Mouse (Mus musculus): ENCODE measurements around the gene Dcun1d4. TPM values are rescaled to one million over a fixed set of nuclear protein-coding genes. Genes with fewer than 3 reads are reported as not detected.

The Dcun1d4 gene
- total RNA-seq, 2 experiments from 2014 or later: 1.3 to 1.7 TPM

- no peak for ATAC-seq (replicated peaks; ENCODE audit: low FRiP score, poor library complexity, severe bottlenecking)
Observed at GRCm38 (mm10) chr5:73491837-73492720, 11.3 kb downstream of the Dcun1d4 start.

- no peak for ATAC-seq (replicated peaks; ENCODE audit: low FRiP score, poor library complexity, severe bottlenecking)
Observed at GRCm38 (mm10) chr5:73497401-73497800, 16.6 kb downstream of the Dcun1d4 start.

GRCm38 (mm10) chr5:73498559-73498958, 17.8 kb downstream of the Dcun1d4 start:
- no peak for ATAC-seq (replicated peaks; ENCODE audit: low FRiP score, poor library complexity, severe bottlenecking)

- no peak for ATAC-seq (replicated peaks; ENCODE audit: low FRiP score, poor library complexity, severe bottlenecking)
Observed at GRCm38 (mm10) chr5:73500867-73501440, 20.2 kb downstream of the Dcun1d4 start.

GRCm38 (mm10) chr5:73502422-73502821, 21.6 kb downstream of the Dcun1d4 start:
- ATAC-seq (replicated peaks; ENCODE audit: low FRiP score, poor library complexity, severe bottlenecking): no peak

- ATAC-seq (replicated peaks; ENCODE audit: low FRiP score, poor library complexity, severe bottlenecking): no peak
Observed at GRCm38 (mm10) chr5:73503015-73503757, 22.4 kb downstream of the Dcun1d4 start.

GRCm38 (mm10) chr5:73511074-73511473, 30.3 kb downstream of the Dcun1d4 start:
- no peak for ATAC-seq (replicated peaks; ENCODE audit: low FRiP score, poor library complexity, severe bottlenecking)

GRCm38 (mm10) chr5:73512241-73512640, 31.4 kb downstream of the Dcun1d4 start:
- no peak for ATAC-seq (replicated peaks; ENCODE audit: low FRiP score, poor library complexity, severe bottlenecking)

GRCm38 (mm10) chr5:73512661-73513060, 31.9 kb downstream of the Dcun1d4 start:
- no peak for ATAC-seq (replicated peaks; ENCODE audit: low FRiP score, poor library complexity, severe bottlenecking)

- no peak for ATAC-seq (replicated peaks; ENCODE audit: low FRiP score, poor library complexity, severe bottlenecking)
Observed at GRCm38 (mm10) chr5:73514202-73514601, 33.4 kb downstream of the Dcun1d4 start.

- ATAC-seq (replicated peaks; ENCODE audit: low FRiP score, poor library complexity, severe bottlenecking): no peak
Observed at GRCm38 (mm10) chr5:73517299-73517698, 36.5 kb downstream of the Dcun1d4 start.

- no peak for ATAC-seq (replicated peaks; ENCODE audit: low FRiP score, poor library complexity, severe bottlenecking)
Observed at GRCm38 (mm10) chr5:73518424-73519211, 37.8 kb downstream of the Dcun1d4 start.

GRCm38 (mm10) chr5:73520787-73521186, 40.0 kb downstream of the Dcun1d4 start:
- no peak for ATAC-seq (replicated peaks; ENCODE audit: low FRiP score, poor library complexity, severe bottlenecking)

- no peak for ATAC-seq (replicated peaks; ENCODE audit: low FRiP score, poor library complexity, severe bottlenecking)
Observed at GRCm38 (mm10) chr5:73523227-73523626, 42.4 kb downstream of the Dcun1d4 start.

GRCm38 (mm10) chr5:73524300-73525000, 43.6 kb downstream of the Dcun1d4 start:
- ATAC-seq (replicated peaks; ENCODE audit: low FRiP score, poor library complexity, severe bottlenecking): no peak

GRCm38 (mm10) chr5:73532222-73532621, 51.4 kb downstream of the Dcun1d4 start:
- ATAC-seq (replicated peaks; ENCODE audit: low FRiP score, poor library complexity, severe bottlenecking): no peak

- ATAC-seq (replicated peaks; ENCODE audit: low FRiP score, poor library complexity, severe bottlenecking): no peak
Observed at GRCm38 (mm10) chr5:73532879-73533278, 52.1 kb downstream of the Dcun1d4 start.

- no peak for ATAC-seq (replicated peaks; ENCODE audit: low FRiP score, poor library complexity, severe bottlenecking)
Observed at GRCm38 (mm10) chr5:73537669-73538068, 56.9 kb downstream of the Dcun1d4 start.

GRCm38 (mm10) chr5:73538586-73539298, 57.9 kb downstream of the Dcun1d4 start:
- no peak for ATAC-seq (replicated peaks; ENCODE audit: low FRiP score, poor library complexity, severe bottlenecking)
